Mouse (Mus musculus) ES-Bruce4 (cell line): Measurements from ENCODE around the gene Nrg3. TPM values are rescaled to one million over a fixed set of nuclear protein-coding genes. Genes with fewer than 3 reads are reported as not detected.

Experiments used
- H3K27ac ChIP-seq: 2 replicates; pipeline ENCODE4 v1.5.1; 2012; ENCODE audit warnings: low read length, inconsistent platforms; ENCODE audit not compliant: insufficient read depth
- H3K27me3 ChIP-seq: 2 replicates; pipeline ENCODE4 v1.6.1; 2012; ENCODE audit warnings: mild to moderate bottlenecking, low read length, inconsistent platforms; ENCODE audit not compliant: control insufficient read depth, poor library complexity, insufficient read depth, severe bottlenecking
- H3K36me3 ChIP-seq: 2 replicates; pipeline ENCODE4 v1.6.1; 2012; ENCODE audit warnings: inconsistent platforms, mild to moderate bottlenecking, low read length, moderate library complexity; ENCODE audit not compliant: control insufficient read depth, poor library complexity, insufficient read depth, severe bottlenecking
- H3K4me1 ChIP-seq: one replicate; pipeline ENCODE4 v1.8.1; 2011; ENCODE audit warnings: low read length; ENCODE audit not compliant: control insufficient read depth, insufficient read depth
- H3K4me3 ChIP-seq: 2 replicates; pipeline ENCODE4 v1.5.1; 2011; ENCODE audit warnings: low read depth, mild to moderate bottlenecking, low read length
- H3K9ac ChIP-seq: 2 replicates; pipeline ENCODE4 v1.6.1; 2012; ENCODE audit warnings: low read depth, mild to moderate bottlenecking, inconsistent platforms; ENCODE audit not compliant: poor library complexity, severe bottlenecking
- H3K9me3 ChIP-seq: replicated peaks from 2 replicates; pipeline ENCODE4 v1.6.1; 2012; ENCODE audit warnings: mild to moderate bottlenecking, low read length, inconsistent platforms; ENCODE audit not compliant: control insufficient read depth, poor library complexity, insufficient read depth, severe bottlenecking
- CTCF ChIP-seq: IDR thresholded peaks from one replicate; pipeline ENCODE4 v1.8.1; 2011; ENCODE audit warnings: low read depth, low read length
- EP300 ChIP-seq: IDR thresholded peaks from 2 replicates; pipeline ENCODE4 v1.6.1; 2011; ENCODE audit warnings: low read depth, low read length; ENCODE audit not compliant: insufficient read depth
- POLR2A ChIP-seq: IDR thresholded peaks from one replicate; pipeline ENCODE4 v1.8.1; 2011; ENCODE audit warnings: low read length; ENCODE audit not compliant: insufficient read depth
- polyA plus RNA-seq: library from polyadenylated mRNA; stranded (reverse); fragments of >200 nt; gene quantifications from 2 replicates; pipeline ENCODE4 v1.2.4, GENCODE M21; 2011; ENCODE audit warnings: low read depth; ENCODE audit not compliant: missing spikeins, insufficient read depth, insufficient read length

Nrg3 gene
- polyA plus RNA-seq, 1 experiment = not detected

DNA sequence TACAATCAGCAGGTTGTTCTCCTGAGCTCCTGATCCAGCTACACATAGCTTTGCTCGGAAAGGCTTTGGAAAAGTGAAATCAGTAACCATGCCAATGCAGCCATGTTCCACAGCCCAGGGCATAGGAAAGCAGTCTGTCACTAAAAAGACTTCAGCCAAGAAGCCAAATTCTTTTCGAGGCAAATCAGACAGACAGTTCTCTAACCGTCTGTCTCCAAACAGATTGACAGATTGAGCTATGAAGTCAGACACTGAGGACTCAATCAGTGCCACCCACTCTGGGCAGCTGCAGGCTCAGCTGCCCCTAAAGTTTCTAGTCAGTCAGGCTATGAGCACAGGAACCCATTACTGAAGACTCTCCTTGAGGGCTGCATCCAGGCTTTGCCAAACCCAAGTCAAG, 429.1 kb downstream of the Nrg3 start:
- Histone ChIP-seq H3K27ac (no peak overlapping the region), H3K36me3 (no peaks in the 10 kb centered on the region), H3K9me3 (no peaks in the 10 kb centered on the region), H3K27me3 (no peaks in the 10 kb centered on the region), H3K4me3 (no peak overlapping the region), H3K4me1 (no peaks in the 10 kb centered on the region), H3K9ac (no peak overlapping the region)
- TF ChIP-seq POLR2A (no peak), EP300 (no peak), CTCF (no peak)

DNA sequence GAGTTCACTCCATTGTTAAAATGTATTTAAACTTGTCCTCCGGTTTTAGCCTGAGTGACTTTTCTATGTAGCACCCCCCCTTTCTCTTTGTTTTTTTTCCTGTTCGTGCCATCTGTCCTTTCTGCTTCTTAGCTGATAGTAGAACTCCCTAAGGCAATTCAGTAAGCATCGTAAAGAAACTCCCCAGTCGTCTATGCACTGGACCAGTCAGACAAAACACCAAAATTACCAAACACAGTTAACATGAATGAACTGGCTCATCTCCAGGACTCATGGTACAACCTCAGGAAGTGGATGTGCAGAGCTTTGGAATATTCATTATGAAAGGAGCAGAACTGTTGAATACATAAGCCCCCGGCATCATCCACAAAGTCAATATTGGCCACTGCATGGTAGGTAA, 429.5 kb downstream of the Nrg3 start:
- no peaks in the 10 kb centered on the region for H3K36me3 ChIP-seq
- no peaks in the 10 kb centered on the region for H3K27me3 ChIP-seq
- no peaks in the 10 kb centered on the region for H3K9me3 ChIP-seq
- H3K9ac ChIP-seq = no peak overlapping the region
- TF ChIP-seq EP300 = no peak
- no peak for TF ChIP-seq POLR2A
- TF ChIP-seq CTCF = no peak
- no peak overlapping the region for H3K4me3 ChIP-seq
- H3K27ac ChIP-seq = no peak overlapping the region
- H3K4me1 ChIP-seq = no peaks in the 10 kb centered on the region

DNA sequence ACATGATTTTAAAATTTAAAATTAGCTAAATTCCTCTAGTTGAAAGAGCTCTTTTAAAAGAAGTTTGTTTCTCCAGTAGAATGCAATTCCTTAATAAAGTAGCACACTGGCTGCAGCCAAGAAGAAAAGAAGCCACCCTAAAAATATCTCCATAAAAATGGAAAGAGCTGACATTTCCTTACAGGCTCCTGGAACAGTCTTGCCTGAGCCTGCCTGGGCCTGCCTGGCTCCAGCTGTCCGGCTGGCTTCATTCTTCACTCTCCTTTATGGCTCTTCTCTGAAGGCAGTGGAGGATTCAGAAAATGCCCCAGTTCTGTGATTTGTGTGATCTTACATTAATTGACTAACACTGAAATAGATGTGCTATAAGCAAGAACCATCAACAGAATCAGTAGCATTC, 433.8 kb downstream of the Nrg3 start:
- TF ChIP-seq EP300 (no peak), CTCF (no peak), POLR2A (no peak)
- no peak overlapping the region for H3K27ac ChIP-seq
- no peak overlapping the region for H3K9ac ChIP-seq
- H3K36me3 ChIP-seq = no peaks in the 10 kb centered on the region
- no peaks in the 10 kb centered on the region for H3K9me3 ChIP-seq
- no peaks in the 10 kb centered on the region for H3K4me1 ChIP-seq
- no peak overlapping the region for H3K4me3 ChIP-seq
- H3K27me3 ChIP-seq = no peaks in the 10 kb centered on the region

DNA sequence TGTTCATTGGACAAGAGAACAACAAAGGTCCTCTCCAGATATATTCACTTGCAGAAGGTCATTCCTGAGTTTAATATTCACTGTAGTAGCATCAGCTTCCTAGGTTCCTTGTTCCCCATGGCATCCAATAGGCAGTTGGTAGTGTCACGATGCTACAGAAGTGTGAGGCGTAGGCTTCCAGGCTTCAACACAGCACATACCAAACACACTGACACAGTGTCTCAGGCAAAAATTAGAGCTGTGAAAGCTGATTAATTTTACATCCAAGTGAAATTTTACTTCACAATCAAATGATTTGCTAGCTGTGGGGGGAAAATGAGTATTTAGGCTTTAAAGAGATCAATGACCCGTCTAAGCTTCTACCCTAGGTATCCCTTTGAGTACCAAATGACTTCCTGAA, 438.4 kb downstream of the Nrg3 start:
- H3K4me3 ChIP-seq = no peak overlapping the region
- no peaks in the 10 kb centered on the region for H3K4me1 ChIP-seq
- H3K9ac ChIP-seq = no peak overlapping the region
- no peaks in the 10 kb centered on the region for H3K27me3 ChIP-seq
- H3K36me3 ChIP-seq = no peaks in the 10 kb centered on the region
- TF ChIP-seq CTCF (no peak), EP300 (no peak), POLR2A (no peak)
- no peaks in the 10 kb centered on the region for H3K9me3 ChIP-seq
- H3K27ac ChIP-seq = no peak overlapping the region

DNA sequence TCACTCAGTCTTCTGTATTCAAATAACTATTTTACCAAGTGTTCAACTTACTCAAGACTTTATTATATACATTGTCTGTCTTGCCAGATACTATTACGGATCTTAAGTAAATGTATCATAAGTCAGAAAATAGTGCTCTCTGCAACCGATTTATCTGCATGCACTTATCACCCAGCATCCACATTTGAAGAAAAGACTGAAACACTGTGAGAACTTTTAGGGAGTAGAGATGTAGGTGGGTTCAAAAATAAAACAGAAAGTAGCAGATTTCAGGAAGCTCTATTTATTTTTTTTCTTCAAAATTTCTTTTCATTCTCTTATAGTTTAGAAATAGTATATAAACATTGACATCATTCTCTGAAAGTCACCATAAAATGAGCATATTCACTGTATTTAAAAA, 449.8 kb downstream of the Nrg3 start:
- H3K9ac ChIP-seq = no peak overlapping the region
- no peaks in the 10 kb centered on the region for H3K36me3 ChIP-seq
- H3K27ac ChIP-seq = no peak overlapping the region
- H3K4me1 ChIP-seq = no peaks in the 10 kb centered on the region
- H3K27me3 ChIP-seq = no peaks in the 10 kb centered on the region
- H3K4me3 ChIP-seq = no peak overlapping the region
- TF ChIP-seq POLR2A (no peak), EP300 (no peak), CTCF (no peak)
- H3K9me3 ChIP-seq = no peaks in the 10 kb centered on the region

DNA sequence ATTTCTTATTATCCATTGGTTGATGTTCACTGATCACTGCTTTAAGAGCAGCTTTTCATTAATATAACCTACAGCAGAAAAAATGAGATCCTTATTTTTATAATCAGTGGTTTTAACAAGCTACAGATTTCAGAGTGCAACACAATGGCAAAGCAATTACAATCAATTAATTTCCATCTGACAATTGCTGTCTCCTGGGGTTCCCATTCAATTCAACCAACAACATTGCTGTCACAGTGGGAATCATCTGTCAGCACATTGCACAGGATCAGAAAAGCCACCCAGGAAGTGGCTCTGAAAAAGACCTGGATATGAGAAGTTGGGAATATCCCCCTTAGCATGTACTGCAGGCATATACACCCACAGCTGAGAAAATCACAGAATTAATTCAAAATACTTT, 458.8 kb downstream of the Nrg3 start:
- Histone ChIP-seq H3K9ac (no peak overlapping the region), H3K27ac (no peak overlapping the region), H3K36me3 (no peaks in the 10 kb centered on the region), H3K27me3 (no peaks in the 10 kb centered on the region), H3K9me3 (no peaks in the 10 kb centered on the region), H3K4me1 (no peaks in the 10 kb centered on the region), H3K4me3 (no peak overlapping the region)
- TF ChIP-seq EP300 (no peak), CTCF (no peak), POLR2A (no peak)
